ENCODE assay signal across 33 mouse cellular contexts in the genomic region with DNA sequence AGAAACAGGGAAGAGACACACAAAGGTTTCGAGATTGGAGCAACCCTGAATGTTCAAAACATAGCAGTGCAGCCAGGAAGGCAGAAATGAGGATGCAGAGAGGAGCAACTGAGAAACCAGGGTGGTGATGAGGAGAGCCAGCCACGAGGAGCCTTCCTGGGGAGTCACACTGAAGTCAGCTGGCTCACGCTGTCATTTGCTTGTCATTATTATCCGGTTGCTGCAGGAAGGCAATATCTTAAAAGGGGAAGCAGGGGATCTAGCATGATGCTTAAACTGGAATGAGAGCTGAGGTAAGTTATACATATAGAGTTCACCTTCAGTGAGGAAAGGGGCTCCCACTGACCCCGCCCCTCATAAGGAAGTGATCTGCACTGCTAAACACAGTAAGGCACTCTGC.
"Had no signal": no experiment of that assay in that cellular context is flagged by ENCODE, and none has a peak within 500 bp of the region (broad histone marks: within the 10 kb centered on the region; RNA-seq: fewer than 3 reads in every experiment).

No protein-coding gene starts in this region.

- H3K4me3 ChIP-seq: heart, embryonic 12.5 days; heart, embryonic 13.5 days; heart, embryonic 15.5 days; hindbrain, embryonic 10.5 days; hindbrain, embryonic 12.5 days; hindbrain, embryonic 13.5 days; hindbrain, embryonic 15.5 days; intestine, embryonic 15.5 days; kidney, embryonic 15.5 days; layer of hippocampus, adult 2 months; left cerebral cortex, adult 2 months had no signal

- H3K9me3 ChIP-seq: heart, embryonic 12.5 days; heart, embryonic 13.5 days; heart, embryonic 15.5 days; hindbrain, embryonic 10.5 days; hindbrain, embryonic 12.5 days; hindbrain, embryonic 13.5 days; hindbrain, embryonic 15.5 days; intestine, embryonic 15.5 days; kidney, embryonic 15.5 days had no signal

- H3K9ac ChIP-seq: heart, embryonic 12.5 days; heart, embryonic 13.5 days; heart, embryonic 15.5 days; hindbrain, embryonic 12.5 days; hindbrain, embryonic 13.5 days; hindbrain, embryonic 14.5 days; hindbrain, embryonic 15.5 days; intestine, embryonic 15.5 days; kidney, embryonic 15.5 days had no signal

- DNase-seq: heart, postnatal 10 days; heart, postnatal 14 days; heart, postnatal 4 days; kidney, adult 11 months; kidney, adult 18-20 months; kidney, adult 2 months; kidney, adult 8-10 months; kidney, adult 9 months; kidney, postnatal 10 days; kidney, postnatal 14 days; kidney, postnatal 25 days; kidney, postnatal 36 days; kidney, postnatal 4 days; layer of hippocampus, adult 9-11 months; layer of hippocampus, postnatal 36 days had no signal

- H3K27me3 ChIP-seq: heart, embryonic 12.5 days; heart, embryonic 13.5 days; heart, embryonic 15.5 days; hindbrain, embryonic 12.5 days; hindbrain, embryonic 13.5 days; hindbrain, embryonic 15.5 days; intestine, embryonic 15.5 days; kidney, embryonic 15.5 days had no signal

- H3K36me3 ChIP-seq: hindbrain, embryonic 12.5 days; hindbrain, embryonic 13.5 days; hindbrain, embryonic 15.5 days; intestine, embryonic 15.5 days had no signal

- ATAC-seq: hindbrain, postnatal 0 days; inflammation-experienced regulatory T-cells, adult 6 months; intestine, embryonic 15.5 days; intestine, embryonic 16.5 days; intestine, postnatal 0 days had no signal

- H3K4me2 ChIP-seq: heart, embryonic 11.5 days; heart, embryonic 12.5 days; heart, embryonic 13.5 days; heart, embryonic 15.5 days; hindbrain, embryonic 12.5 days; hindbrain, embryonic 13.5 days; hindbrain, embryonic 14.5 days; hindbrain, embryonic 15.5 days; intestine, embryonic 15.5 days; kidney, embryonic 15.5 days had no signal

- H3K27ac ChIP-seq: heart, embryonic 13.5 days; heart, embryonic 15.5 days; hindbrain, embryonic 10.5 days; hindbrain, embryonic 12.5 days; hindbrain, embryonic 13.5 days; hindbrain, embryonic 14.5 days; hindbrain, embryonic 15.5 days; hindbrain, postnatal 0 days; intestine, embryonic 15.5 days; kidney, embryonic 15.5 days; kidney, postnatal 0 days; layer of hippocampus, adult 2 months; left cerebral cortex, adult 2 months had no signal

- H3K4me1 ChIP-seq: hindbrain, embryonic 10.5 days; hindbrain, embryonic 12.5 days; hindbrain, embryonic 13.5 days; hindbrain, embryonic 15.5 days; intestine, embryonic 15.5 days; kidney, embryonic 15.5 days had no signal
